Mouse (Mus musculus) liver, adult 2 months (tissue): ENCODE data around the gene Micall1. TPM values are rescaled to one million over a fixed set of nuclear protein-coding genes. Genes with fewer than 3 reads are reported as not detected.

Source experiments
- DNase-seq: peaks from one replicate; pipeline ENCODE4 v3.0.0-alpha.2; 2011; ENCODE audit warnings: low read depth, low spot score; ENCODE audit errors: extremely low read depth
- H3K27ac ChIP-seq: fragments of 200-500 bp; replicated peaks from 2 replicates; pipeline ENCODE4 v1.5.1; 2012; ENCODE audit warnings: low read depth, mild to moderate bottlenecking, control low read depth, inconsistent platforms, low read length; ENCODE audit not compliant: insufficient read depth
- H3K27me3 ChIP-seq: fragments of 200-500 bp; 2 replicates; pipeline ENCODE4 v1.6.1; 2012; ENCODE audit warnings: mild to moderate bottlenecking, moderate library complexity, low read length, inconsistent platforms; ENCODE audit not compliant: control insufficient read depth, insufficient read depth
- H3K36me3 ChIP-seq: fragments of 200-500 bp; 2 replicates; pipeline ENCODE4 v1.6.1; 2012; ENCODE audit warnings: low read length, inconsistent platforms; ENCODE audit not compliant: control insufficient read depth, insufficient read depth
- H3K4me1 ChIP-seq: fragments of 200-500 bp; 2 replicates; pipeline ENCODE4 v1.6.1; 2011; ENCODE audit warnings: low read length; ENCODE audit not compliant: control insufficient read depth, insufficient read depth
- H3K4me3 ChIP-seq: fragments of 200-500 bp; 2 replicates; pipeline ENCODE4 v1.5.1; 2011; ENCODE audit warnings: low read depth, mild to moderate bottlenecking, control low read depth, low read length, moderate library complexity; ENCODE audit not compliant: insufficient read depth
- H3K79me2 ChIP-seq: fragments of 200-500 bp; 2 replicates; pipeline ENCODE4 v1.6.1; 2012; ENCODE audit warnings: inconsistent platforms, mild to moderate bottlenecking, low read length, moderate library complexity; ENCODE audit not compliant: control insufficient read depth, insufficient read depth
- H3K9ac ChIP-seq: fragments of 200-500 bp; 2 replicates; pipeline ENCODE4 v1.6.1; 2012; ENCODE audit warnings: low read depth, mild to moderate bottlenecking, control low read depth, inconsistent platforms, low read length
- CTCF ChIP-seq: fragments of 200-500 bp; IDR thresholded peaks from 2 replicates; pipeline ENCODE4 v1.5.1; 2011; ENCODE audit warnings: low read depth, low read length, control low read depth
- POLR2A ChIP-seq: fragments of 200-500 bp; IDR thresholded peaks from 2 replicates; pipeline ENCODE4 v1.6.1; 2011; ENCODE audit warnings: low read length, control low read depth; ENCODE audit not compliant: insufficient read depth; ENCODE audit errors: extremely low read depth
- WGBS: fragments of 180-500 bp; shearing (Covaris S2); methylation state at CpG from one replicate; pipeline ENCODE4 v1.1.7; 2018; 5-methylcytosine and 5-hydroxymethylcytosine counted together
- polyA plus RNA-seq: library from polyadenylated mRNA; depleted of rRNA; stranded (reverse); fragments of >200 nt; gene quantifications from 2 replicates; pipeline ENCODE4 v1.2.3, GENCODE M21; 2012
- total RNA-seq: library from RNA; depleted of rRNA; stranded (reverse); fragments of >200 nt; gene quantifications from 2 replicates; pipeline ENCODE4 v1.2.3, GENCODE M21; 2014

The Micall1 gene
- total and polyA plus RNA-seq, 2 experiments = 3.0 to 8.9 TPM

GRCm38 (mm10) chr15:79098868-79099267 is 9.8 kb upstream of the Micall1 start:
- Histone ChIP-seq H3K27me3 (no peaks in the 10 kb centered on the region), H3K27ac (peak overlapping the region; percentile 44)
- DNase-seq = no peak

DNA sequence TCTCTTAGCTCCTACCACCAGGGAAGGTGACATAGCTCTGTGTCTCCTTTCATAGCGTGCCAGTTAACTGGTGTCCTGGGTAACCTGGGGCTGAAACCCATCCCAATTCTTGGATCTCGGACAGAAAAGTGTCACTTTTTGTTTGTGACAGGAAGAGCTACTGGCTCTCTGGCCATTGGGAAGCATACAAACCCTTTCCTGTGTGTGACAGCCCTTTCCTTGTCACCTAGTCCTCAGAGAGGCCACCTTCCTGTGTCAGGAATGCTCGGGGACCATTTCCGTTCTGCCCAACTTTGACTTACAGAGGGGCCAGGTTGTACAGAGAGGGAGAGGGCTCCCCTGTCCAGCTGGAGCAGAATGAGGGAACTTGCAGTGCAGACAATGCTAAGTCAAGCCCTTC is 9.2 kb upstream of the Micall1 start:
- peaks cover 1% of the 10 kb centered on the region; the same call in 1 of the 2 replicates for H3K36me3 ChIP-seq
- TF ChIP-seq POLR2A (no peak), CTCF (no peak)
- H3K79me2 ChIP-seq = no peaks in the 10 kb centered on the region
- H3K4me1 ChIP-seq = peaks cover 12% of the 10 kb centered on the region
- H3K27me3 ChIP-seq = no peaks in the 10 kb centered on the region
- H3K4me3 ChIP-seq = no peak overlapping the region
- no peak overlapping the region for H3K9ac ChIP-seq
- no peak for DNase-seq
- 78% methylated on average over 4 of the region's 4 CpGs for WGBS
- H3K27ac ChIP-seq = peak overlapping the region; percentile 44

More at GRCm38 (mm10) chr15:79098868-79099267, 9.8 kb upstream of the Micall1 start:
- no peak overlapping the region for H3K9ac ChIP-seq
- WGBS = 67% methylated on average over 7 of the region's 7 CpGs
- peaks cover 7% of the 10 kb centered on the region; the same call in 1 of the 2 replicates for H3K36me3 ChIP-seq
- no peaks in the 10 kb centered on the region for H3K79me2 ChIP-seq
- TF ChIP-seq CTCF (no peak), POLR2A (no peak)
- no peak overlapping the region for H3K4me3 ChIP-seq
- H3K4me1 ChIP-seq = peaks cover 12% of the 10 kb centered on the region

- no peaks in the 10 kb centered on the region for H3K79me2 ChIP-seq
- no peak overlapping the region for H3K27ac ChIP-seq
- TF ChIP-seq CTCF (no peak), POLR2A (no peak)
- 88% methylated on average over 4 of the region's 4 CpGs for WGBS
- no peaks in the 10 kb centered on the region for H3K36me3 ChIP-seq
- H3K9ac ChIP-seq = no peak overlapping the region
- DNase-seq = no peak
- H3K4me3 ChIP-seq = no peak overlapping the region
- H3K4me1 ChIP-seq = peaks cover 12% of the 10 kb centered on the region
- no peaks in the 10 kb centered on the region for H3K27me3 ChIP-seq
These were observed 8.3 kb upstream of the Micall1 start for GRCm38 (mm10) chr15:79100391-79100790.

DNA sequence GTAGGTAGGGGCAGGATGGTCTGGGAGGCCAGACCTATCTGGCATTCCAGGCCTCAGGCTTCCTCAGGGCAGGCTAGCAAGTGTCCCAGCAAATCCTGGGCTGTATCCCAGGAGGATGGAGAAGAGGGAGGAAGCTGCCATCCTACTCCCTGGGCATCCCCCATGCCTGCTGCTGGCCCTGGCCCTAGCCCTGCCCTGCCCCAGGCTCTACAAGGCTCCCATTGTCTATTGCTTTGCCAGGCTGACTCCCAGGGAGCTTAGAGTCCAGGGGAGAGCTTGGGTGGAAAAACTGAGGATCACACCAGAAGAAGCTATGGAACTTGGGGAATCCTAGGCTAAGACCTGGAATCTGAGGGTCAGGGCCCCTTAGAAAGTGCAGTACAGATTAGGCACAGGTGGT is 7.2 kb upstream of the Micall1 start:
- Histone ChIP-seq H3K36me3 (no peaks in the 10 kb centered on the region), H3K4me3 (no peak overlapping the region), H3K27me3 (no peaks in the 10 kb centered on the region), H3K4me1 (peaks cover 12% of the 10 kb centered on the region), H3K79me2 (no peaks in the 10 kb centered on the region), H3K9ac (no peak overlapping the region), H3K27ac (no peak overlapping the region)
- no peak for TF ChIP-seq CTCF
- no peak for TF ChIP-seq POLR2A
- no peak for DNase-seq

GRCm38 (mm10) chr15:79103264-79103663 is 5.4 kb upstream of the Micall1 start:
- no peaks in the 10 kb centered on the region for H3K79me2 ChIP-seq
- H3K27me3 ChIP-seq = no peaks in the 10 kb centered on the region
- WGBS = 83% methylated on average over 10 of the region's 10 CpGs
- TF ChIP-seq POLR2A (no peak), CTCF (no peak)
- H3K36me3 ChIP-seq = no peaks in the 10 kb centered on the region
- no peak overlapping the region for H3K9ac ChIP-seq
- H3K4me3 ChIP-seq = no peak overlapping the region
- H3K4me1 ChIP-seq = 0 out of 2 replicates have a peak, but pooled peaks cover 2% of the 10 kb centered on the region
- H3K27ac ChIP-seq = no peak overlapping the region
- no peak for DNase-seq

DNA sequence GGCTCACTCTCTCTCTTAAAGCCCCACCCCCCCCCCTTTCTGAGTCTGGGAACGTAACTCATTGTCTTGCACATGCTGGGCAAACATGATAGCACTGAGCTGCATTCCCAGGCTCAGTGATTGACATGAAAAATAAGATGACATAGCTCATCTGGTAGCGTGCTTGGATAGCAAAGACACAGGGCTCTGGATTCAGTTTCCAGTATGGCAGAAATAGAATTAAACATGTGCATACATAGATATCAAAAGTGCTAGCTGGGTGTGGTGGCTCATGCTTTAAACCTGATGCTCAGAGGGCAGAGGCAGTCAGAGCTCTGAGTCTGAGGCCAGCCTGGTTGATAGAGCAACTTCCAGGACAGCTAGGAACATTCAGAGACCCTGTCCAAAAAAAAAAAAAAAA is 2.9 kb upstream of the Micall1 start:
- no peaks in the 10 kb centered on the region for H3K36me3 ChIP-seq
- 94% methylated on average over 2 of the region's 2 CpGs for WGBS
- H3K27me3 ChIP-seq = no peaks in the 10 kb centered on the region
- H3K4me1 ChIP-seq = peaks cover 7% of the 10 kb centered on the region
- DNase-seq = no peak
- H3K27ac ChIP-seq = no peak overlapping the region
- no peak for TF ChIP-seq CTCF
- no peak for TF ChIP-seq POLR2A
- no peak overlapping the region for H3K9ac ChIP-seq
- H3K79me2 ChIP-seq = peaks cover 6% of the 10 kb centered on the region
- no peak overlapping the region for H3K4me3 ChIP-seq
